Mouse (Mus musculus) cerebellum, adult 2 months (tissue): ENCODE data around the gene Msln.

Experiments
- CTCF ChIP-seq: fragments of 200-500 bp; IDR thresholded peaks from 2 replicates; pipeline ENCODE4 v1.5.1; 2011; ENCODE audit warnings: low read depth, mild to moderate bottlenecking, control low read depth, low read length, moderate library complexity, borderline replicate concordance; ENCODE audit not compliant: insufficient read depth
- POLR2A ChIP-seq: fragments of 200-500 bp; IDR thresholded peaks from 2 replicates; pipeline ENCODE4 v1.6.1; 2011; ENCODE audit warnings: low read length, control low read depth, borderline replicate concordance; ENCODE audit not compliant: insufficient read depth

DNA sequence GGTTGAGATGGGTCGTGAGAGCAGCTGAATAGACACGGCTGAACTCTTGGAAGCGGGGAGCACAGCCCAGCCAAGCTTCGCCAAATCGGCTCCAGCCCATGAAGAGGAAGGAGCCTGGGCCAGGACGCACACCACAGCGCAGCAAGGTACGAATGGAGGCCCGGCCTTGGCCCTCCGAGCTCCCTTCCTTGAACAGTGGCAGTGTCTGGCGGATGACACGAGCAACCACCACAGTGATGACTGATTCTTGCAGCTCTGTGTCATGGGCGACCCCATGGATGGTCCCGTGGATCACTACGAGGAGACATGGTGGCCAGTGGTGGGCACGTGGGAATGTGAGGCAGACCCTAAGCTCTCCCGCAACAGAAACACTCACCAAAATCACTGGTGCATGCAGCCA, 40.8 kb upstream of the Msln start:
- no peak for TF ChIP-seq POLR2A
- no peak for TF ChIP-seq CTCF
